Mouse (Mus musculus): ENCODE results near the gene Itih3.

- TF ChIP-seq CTCF (IDR thresholded peaks at IDR 0.05; ENCODE audit: low read depth, low read length) (no peak), POLR2A (IDR thresholded peaks at IDR 0.05; ENCODE audit: borderline replicate concordance, low read depth, low read length) (no peak)
Measured at GRCm38 (mm10) chr14:30875130-30875865, 48.3 kb downstream of the Itih3 start.

Measured in bone marrow macrophage, adult 2 months (primary cell).